Mouse (Mus musculus) spleen, postnatal 36 days (tissue): Measurements from ENCODE around the gene Mrpl20.

Experiments
- DNase-seq, 2 experiments: peaks; one replicate each; pipeline ENCODE4 v3.0.0; 2022; ENCODE audit warnings: low spot score in 2 of 2, mixed read lengths in 1 of 2

Gene Mrpl20

GRCm38 (mm10) chr4:155853421-155853820 lies 50.7 kb downstream of the Mrpl20 start:
- DNase-seq, result no peak

GRCm38 (mm10) chr4:155854991-155855390 lies 52.3 kb downstream of the Mrpl20 start:
- DNase-seq, result no peak

GRCm38 (mm10) chr4:155856071-155856470 lies 53.4 kb downstream of the Mrpl20 start:
- no peak for DNase-seq

GRCm38 (mm10) chr4:155856881-155857280 lies 54.2 kb downstream of the Mrpl20 start:
- DNase-seq, result no peak

- no peak for DNase-seq
Observed at GRCm38 (mm10) chr4:155859318-155859717, 56.6 kb downstream of the Mrpl20 start.
